Mouse (Mus musculus): ENCODE measurements around the gene Vps50. TPM values are rescaled to one million over a fixed set of nuclear protein-coding genes. Genes with fewer than 3 reads are reported as not detected.
"Not testable (repeated sequence)": the region's sequence is repeated elsewhere in the genome, so short reads cannot be mapped to it uniquely, and the experiment has no call there.

The Vps50 gene
- polyA plus RNA-seq, 1 experiment, result 5.9 TPM

- Histone ChIP-seq H3K4me1 (ENCODE audit: control insufficient read depth, insufficient read depth, low read length) (no peaks in the 10 kb centered on the region), H3K36me3 (ENCODE audit: control insufficient read depth, insufficient read depth, low read length) (no peaks in the 10 kb centered on the region), H3K27me3 (ENCODE audit: control insufficient read depth, insufficient read depth, low read length) (no peaks in the 10 kb centered on the region), H3K4me3 (ENCODE audit: control insufficient read depth, low read depth, low read length) (no peak overlapping the region), H3K27ac (ENCODE audit: control insufficient read depth, insufficient read depth, low read depth, low read length) (no peak overlapping the region)
- TF ChIP-seq CTCF (IDR thresholded peaks at IDR 0.05; ENCODE audit: control insufficient read depth, insufficient read depth, insufficient replicate concordance, low read depth, low read length), result no peak
- TF ChIP-seq POLR2A (IDR thresholded peaks at IDR 0.05; ENCODE audit: control insufficient read depth, low read depth, low read length), result no peak
Observed at GRCm38 (mm10) chr6:3531445-3531844, 33.3 kb downstream of the Vps50 start.

DNA sequence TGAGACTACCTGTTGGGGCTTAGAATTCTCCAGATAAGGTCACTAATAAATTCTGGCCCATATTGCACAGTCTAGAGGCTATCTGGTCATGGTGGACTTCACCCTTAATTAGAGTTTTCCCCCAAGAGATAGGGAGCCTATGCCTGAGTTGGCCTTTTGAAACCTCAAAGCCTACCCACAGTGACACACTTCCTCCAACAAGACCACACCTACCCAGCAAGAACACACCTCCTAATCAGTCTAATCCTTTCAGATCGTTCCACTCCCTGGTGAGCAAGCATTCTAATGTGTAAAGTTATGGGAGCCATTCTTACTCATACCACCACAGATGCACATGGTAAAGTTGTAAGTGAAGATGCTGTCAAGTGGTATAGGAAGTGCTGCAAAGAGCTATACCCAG is 37.9 kb downstream of the Vps50 start:
- H3K27me3 ChIP-seq (ENCODE audit: control insufficient read depth, insufficient read depth, low read length), result no peaks in the 10 kb centered on the region
- H3K27ac ChIP-seq (ENCODE audit: control insufficient read depth, insufficient read depth, low read depth, low read length), result no peak overlapping the region
- no peak for TF ChIP-seq POLR2A (IDR thresholded peaks at IDR 0.05; ENCODE audit: control insufficient read depth, low read depth, low read length)
- no peak for TF ChIP-seq CTCF (IDR thresholded peaks at IDR 0.05; ENCODE audit: control insufficient read depth, insufficient read depth, insufficient replicate concordance, low read depth, low read length)
- H3K4me1 ChIP-seq (ENCODE audit: control insufficient read depth, insufficient read depth, low read length), result no peaks in the 10 kb centered on the region
- H3K36me3 ChIP-seq (ENCODE audit: control insufficient read depth, insufficient read depth, low read length), result no peaks in the 10 kb centered on the region
- no peak overlapping the region for H3K4me3 ChIP-seq (ENCODE audit: control insufficient read depth, low read depth, low read length)

DNA sequence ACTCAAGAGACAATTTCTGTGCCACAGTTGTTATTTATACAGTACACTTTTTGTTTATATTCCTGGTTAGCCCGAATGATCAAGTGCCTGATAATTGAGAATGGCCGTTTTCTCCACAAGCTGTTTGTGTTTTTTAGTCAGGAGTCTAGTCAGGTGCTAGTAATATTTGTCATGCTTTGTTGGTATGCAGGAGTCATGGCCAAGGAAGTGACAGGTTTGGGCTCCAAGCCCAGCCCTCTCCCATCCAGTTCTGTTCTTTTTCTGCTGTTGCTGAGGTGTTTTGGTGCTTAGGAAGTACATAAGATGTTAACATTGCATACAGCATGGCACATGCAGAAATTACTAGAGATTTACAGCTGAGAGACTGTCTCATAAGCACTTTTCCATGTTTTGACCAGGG is 41.3 kb downstream of the Vps50 start:
- Histone ChIP-seq H3K27me3 (ENCODE audit: control insufficient read depth, insufficient read depth, low read length) (no peaks in the 10 kb centered on the region), H3K36me3 (ENCODE audit: control insufficient read depth, insufficient read depth, low read length) (no peaks in the 10 kb centered on the region), H3K27ac (ENCODE audit: control insufficient read depth, insufficient read depth, low read depth, low read length) (no peak overlapping the region), H3K4me3 (ENCODE audit: control insufficient read depth, low read depth, low read length) (no peak overlapping the region), H3K4me1 (ENCODE audit: control insufficient read depth, insufficient read depth, low read length) (no peaks in the 10 kb centered on the region)
- TF ChIP-seq POLR2A (IDR thresholded peaks at IDR 0.05; ENCODE audit: control insufficient read depth, low read depth, low read length), result no peak
- TF ChIP-seq CTCF (IDR thresholded peaks at IDR 0.05; ENCODE audit: control insufficient read depth, insufficient read depth, insufficient replicate concordance, low read depth, low read length), result no peak

DNA sequence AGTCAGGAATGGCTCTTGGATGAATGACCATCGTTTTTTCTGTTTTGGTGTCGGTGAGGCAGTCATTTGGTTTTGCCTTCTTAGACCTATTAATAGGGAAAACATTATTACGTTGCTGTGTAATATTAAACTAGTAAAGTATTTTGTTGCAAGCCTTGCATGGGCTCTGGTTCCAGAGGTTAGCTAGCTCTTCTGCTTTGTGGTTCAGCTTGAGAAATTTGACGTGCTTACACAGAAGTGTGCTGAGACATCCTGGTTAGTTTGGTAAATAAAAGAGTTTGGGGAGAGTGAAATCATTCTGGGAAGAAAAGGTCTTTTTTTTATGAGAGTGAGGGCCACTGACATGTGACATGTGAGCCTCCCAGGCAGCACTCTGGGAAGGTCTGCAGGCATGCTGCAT is 45.7 kb downstream of the Vps50 start:
- TF ChIP-seq CTCF (IDR thresholded peaks at IDR 0.05; ENCODE audit: control insufficient read depth, insufficient read depth, insufficient replicate concordance, low read depth, low read length), result no peak
- TF ChIP-seq POLR2A (IDR thresholded peaks at IDR 0.05; ENCODE audit: control insufficient read depth, low read depth, low read length), result no peak

DNA sequence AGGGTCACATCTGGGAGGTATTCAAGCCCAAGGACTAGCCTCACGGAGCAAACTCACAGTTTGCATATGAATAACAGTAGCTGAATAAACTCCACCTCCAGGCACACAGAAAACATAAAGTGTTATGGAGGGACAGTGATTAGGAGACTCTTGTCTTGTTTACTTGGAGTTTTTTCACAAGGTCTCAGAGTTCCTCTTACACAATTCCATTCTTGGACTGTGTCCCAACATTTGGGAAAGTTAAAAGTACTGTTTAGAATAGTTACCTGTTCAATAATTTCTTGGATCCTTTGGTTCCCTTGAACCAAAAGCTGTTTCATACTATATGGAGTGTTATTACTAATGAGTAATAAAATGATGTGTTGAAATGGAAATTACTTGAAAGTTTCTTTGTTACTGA is 46.8 kb downstream of the Vps50 start:
- no peaks in the 10 kb centered on the region for H3K4me1 ChIP-seq (ENCODE audit: control insufficient read depth, insufficient read depth, low read length)
- no peak overlapping the region for H3K4me3 ChIP-seq (ENCODE audit: control insufficient read depth, low read depth, low read length)
- H3K27me3 ChIP-seq (ENCODE audit: control insufficient read depth, insufficient read depth, low read length), result no peaks in the 10 kb centered on the region
- TF ChIP-seq CTCF (IDR thresholded peaks at IDR 0.05; ENCODE audit: control insufficient read depth, insufficient read depth, insufficient replicate concordance, low read depth, low read length), result no peak
- TF ChIP-seq POLR2A (IDR thresholded peaks at IDR 0.05; ENCODE audit: control insufficient read depth, low read depth, low read length), result no peak
- H3K27ac ChIP-seq (ENCODE audit: control insufficient read depth, insufficient read depth, low read depth, low read length), result no peak overlapping the region
- no peaks in the 10 kb centered on the region for H3K36me3 ChIP-seq (ENCODE audit: control insufficient read depth, insufficient read depth, low read length)

More for the DNA sequence above, 45.7 kb downstream of the Vps50 start:
- no peaks in the 10 kb centered on the region for H3K27me3 ChIP-seq (ENCODE audit: control insufficient read depth, insufficient read depth, low read length)
- H3K36me3 ChIP-seq (ENCODE audit: control insufficient read depth, insufficient read depth, low read length), result no peaks in the 10 kb centered on the region
- H3K4me1 ChIP-seq (ENCODE audit: control insufficient read depth, insufficient read depth, low read length), result no peaks in the 10 kb centered on the region
- no peak overlapping the region for H3K4me3 ChIP-seq (ENCODE audit: control insufficient read depth, low read depth, low read length)
- H3K27ac ChIP-seq (ENCODE audit: control insufficient read depth, insufficient read depth, low read depth, low read length), result no peak overlapping the region

DNA sequence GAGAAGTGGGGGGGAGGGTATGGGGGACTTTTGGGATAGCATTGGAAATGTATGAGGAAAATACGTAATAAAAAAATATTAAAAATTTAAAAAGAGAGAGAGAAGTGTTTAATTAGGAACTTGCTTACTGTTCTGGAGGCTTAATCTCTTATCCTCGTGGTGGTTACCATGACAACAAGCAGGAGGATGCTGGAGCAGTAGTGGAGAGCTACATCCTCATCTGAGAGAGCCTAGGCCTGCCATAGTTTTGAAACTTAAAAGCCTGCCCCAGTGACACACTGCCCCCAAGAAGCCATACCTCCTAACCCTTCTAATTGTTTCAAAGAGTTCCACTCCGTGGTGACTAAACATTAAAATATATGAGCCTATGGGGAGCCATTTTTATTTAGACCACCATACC is 50.8 kb downstream of the Vps50 start:
- Histone ChIP-seq H3K4me3 (ENCODE audit: control insufficient read depth, low read depth, low read length) (no peak overlapping the region), H3K4me1 (ENCODE audit: control insufficient read depth, insufficient read depth, low read length) (no peaks in the 10 kb centered on the region; the same call in 1 of the 2 replicates), H3K36me3 (ENCODE audit: control insufficient read depth, insufficient read depth, low read length) (no peaks in the 10 kb centered on the region), H3K27ac (ENCODE audit: control insufficient read depth, insufficient read depth, low read depth, low read length) (no peak overlapping the region), H3K27me3 (ENCODE audit: control insufficient read depth, insufficient read depth, low read length) (no peaks in the 10 kb centered on the region)
- no peak for TF ChIP-seq POLR2A (IDR thresholded peaks at IDR 0.05; ENCODE audit: control insufficient read depth, low read depth, low read length)
- no peak for TF ChIP-seq CTCF (IDR thresholded peaks at IDR 0.05; ENCODE audit: control insufficient read depth, insufficient read depth, insufficient replicate concordance, low read depth, low read length)

GRCm38 (mm10) chr6:3549992-3550391 is 51.8 kb downstream of the Vps50 start:
- TF ChIP-seq POLR2A (IDR thresholded peaks at IDR 0.05; ENCODE audit: control insufficient read depth, low read depth, low read length) (no peak), CTCF (IDR thresholded peaks at IDR 0.05; ENCODE audit: control insufficient read depth, insufficient read depth, insufficient replicate concordance, low read depth, low read length) (no peak)
- no peak overlapping the region for H3K27ac ChIP-seq (ENCODE audit: control insufficient read depth, insufficient read depth, low read depth, low read length)
- H3K36me3 ChIP-seq (ENCODE audit: control insufficient read depth, insufficient read depth, low read length), result no peaks in the 10 kb centered on the region
- H3K4me3 ChIP-seq (ENCODE audit: control insufficient read depth, low read depth, low read length), result no peak overlapping the region
- H3K4me1 ChIP-seq (ENCODE audit: control insufficient read depth, insufficient read depth, low read length), result no peaks in the 10 kb centered on the region; the same call in 1 of the 2 replicates
- H3K27me3 ChIP-seq (ENCODE audit: control insufficient read depth, insufficient read depth, low read length), result no peaks in the 10 kb centered on the region

DNA sequence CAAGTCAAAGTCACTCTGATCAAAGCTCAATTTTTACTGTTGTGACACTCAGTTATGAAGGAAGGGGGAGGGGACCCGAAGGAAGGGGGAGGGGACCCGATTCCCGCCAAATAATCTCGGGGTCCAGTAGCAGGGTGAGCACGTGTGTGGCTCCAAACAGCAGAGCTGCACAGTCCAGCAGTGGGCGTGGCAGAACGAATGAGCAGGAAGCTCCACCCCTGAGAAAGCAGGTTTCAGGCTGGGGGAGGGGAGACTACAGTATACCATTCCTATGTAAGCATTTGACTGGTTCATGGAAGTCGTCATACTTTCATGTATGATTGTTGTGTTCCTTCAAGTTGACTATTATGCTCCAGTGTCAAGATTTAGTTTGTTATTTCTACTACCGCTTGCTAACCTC is 54.5 kb downstream of the Vps50 start:
- H3K4me3 ChIP-seq (ENCODE audit: control insufficient read depth, low read depth, low read length); H3K4me1 ChIP-seq (ENCODE audit: control insufficient read depth, insufficient read depth, low read length); H3K27ac ChIP-seq (ENCODE audit: control insufficient read depth, insufficient read depth, low read depth, low read length); H3K36me3 ChIP-seq (ENCODE audit: control insufficient read depth, insufficient read depth, low read length); H3K27me3 ChIP-seq (ENCODE audit: control insufficient read depth, insufficient read depth, low read length): not testable (repeated sequence)

All from testis, adult 2 months (tissue).